Mouse (Mus musculus) urinary bladder, adult 2 months (tissue): ENCODE measurements around the gene Cstad. TPM values are rescaled to one million over a fixed set of nuclear protein-coding genes. Genes with fewer than 3 reads are reported as not detected.

ENCODE experiments used
- polyA plus RNA-seq: library from polyadenylated mRNA; depleted of rRNA; stranded (reverse); fragments of >200 nt; gene quantifications from 2 replicates; pipeline ENCODE4 v1.2.3, GENCODE M21; 2012; rRNA removed

Gene Cstad
- polyA plus RNA-seq, 1 experiment: 5.8 TPM

Other genes starting within 250 kb of the Cstad start
- 191 and 259 TPM in 2 replicates for gene Sh3glb2, start 235.7 kb upstream of the Cstad start, polyA plus RNA-seq
- gene Miga2, start 230.8 kb upstream of the Cstad start, polyA plus RNA-seq: 32.6 and 34.4 TPM in 2 replicates
- gene Dolpp1, start 202.8 kb upstream of the Cstad start, polyA plus RNA-seq: 18.9 and 27.3 TPM in 2 replicates
- 27.3 and 38.1 TPM in 2 replicates for gene Crat, start 179.2 kb upstream of the Cstad start, polyA plus RNA-seq
- gene Ptpa, start 179.0 kb upstream of the Cstad start, polyA plus RNA-seq: 90.0 and 93.9 TPM in 2 replicates
- gene Ier5l, start 120.8 kb upstream of the Cstad start, polyA plus RNA-seq: 10.7 and 11.0 TPM in 2 replicates
- 1.5 TPM in 2 replicates for gene 1700001O22Rik, start 208.6 kb downstream of the Cstad start, polyA plus RNA-seq
- gene Ntmt1, start 212.8 kb downstream of the Cstad start, polyA plus RNA-seq: 32.8 and 44.1 TPM in 2 replicates
- gene Asb6, start 235.3 kb downstream of the Cstad start, polyA plus RNA-seq: 26.0 and 27.0 TPM in 2 replicates
- gene Prrx2, start 239.9 kb downstream of the Cstad start, polyA plus RNA-seq: 16.4 and 21.9 TPM in 2 replicates